Mouse (Mus musculus) kidney, adult 9 months (tissue): ENCODE data around the gene Bola2.
"Not testable (repeated sequence)": the region's sequence is repeated elsewhere in the genome, so short reads cannot be mapped to it uniquely, and the experiment has no call there.

Experiments
- DNase-seq: peaks from one replicate; pipeline ENCODE4 v3.0.0; 2022

The Bola2 gene

DNA sequence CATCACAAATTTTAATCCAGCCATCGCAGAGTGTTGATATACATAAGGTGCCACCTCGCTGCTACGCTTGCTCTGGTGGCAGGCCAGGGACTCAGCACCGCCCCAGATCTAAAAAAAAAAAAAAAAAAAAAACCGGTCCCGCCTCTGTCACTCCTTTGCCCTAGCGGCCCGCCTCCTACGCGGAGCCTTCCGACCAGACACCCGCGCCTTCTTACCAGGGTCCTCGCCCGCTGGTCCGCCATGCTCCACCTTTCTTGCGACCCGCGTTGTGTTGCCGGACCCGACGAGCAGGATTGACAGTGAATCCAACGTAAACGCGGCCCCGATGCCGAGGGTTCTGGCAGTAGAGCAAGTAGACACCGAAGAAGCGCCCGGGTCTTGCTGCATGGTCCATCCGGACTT is at the start of gene Bola2:
Gene Bola2 (plus strand): TSS at position 192 of the 402 bp plus-strand sequence.
- no peak for DNase-seq

DNA sequence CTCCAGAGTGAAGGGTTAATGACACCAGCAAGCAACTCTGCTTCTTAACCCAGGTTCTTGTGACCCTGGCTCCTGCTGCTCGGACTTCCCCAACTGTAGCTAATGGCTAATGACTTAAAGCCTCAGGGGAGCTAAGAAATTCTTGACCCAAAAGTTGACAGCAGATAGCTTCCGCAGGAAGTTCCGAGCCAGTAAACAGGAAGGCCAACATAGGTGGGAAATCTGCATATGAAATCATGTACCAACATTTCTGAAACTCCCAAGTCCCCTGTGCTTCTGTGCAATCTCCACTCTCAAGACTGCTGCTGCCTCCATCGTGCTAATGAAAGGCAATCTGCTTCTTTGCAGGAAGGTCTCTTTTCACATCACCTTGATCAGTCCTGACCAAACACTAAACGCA is 49.5 kb upstream of the Bola2 start:
- peak; percentile 55 for DNase-seq

DNA sequence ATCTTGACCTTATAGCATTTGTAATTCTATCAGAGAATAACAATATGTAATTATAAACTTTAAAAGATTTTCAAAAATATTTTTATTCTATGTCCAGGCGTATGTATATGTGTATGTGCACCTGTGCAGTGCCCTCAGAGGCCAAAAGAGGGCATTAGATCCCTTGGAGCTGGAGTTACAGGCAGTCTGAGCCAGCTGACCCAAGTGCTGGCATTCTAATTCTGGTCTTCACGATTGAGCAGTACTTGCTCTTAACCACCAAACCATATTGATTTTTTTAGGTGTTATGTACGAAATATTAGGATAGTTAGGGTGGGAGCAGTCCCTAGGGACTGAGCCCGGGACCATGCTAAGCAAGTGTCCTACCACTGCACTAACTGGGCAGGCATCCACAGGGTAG is 46.7 kb upstream of the Bola2 start:
- no peak for DNase-seq

- DNase-seq: peak; percentile 94
Measured at GRCm38 (mm10) chr7:126649231-126650051, 45.8 kb upstream of the Bola2 start, which contains the start of gene Sgf29. Gene Sgf29, plus strand, starts transcription at chr7:126649309.

- DNase-seq: no peak
Measured at GRCm38 (mm10) chr7:126650852-126651251, 44.3 kb upstream of the Bola2 start.

DNA sequence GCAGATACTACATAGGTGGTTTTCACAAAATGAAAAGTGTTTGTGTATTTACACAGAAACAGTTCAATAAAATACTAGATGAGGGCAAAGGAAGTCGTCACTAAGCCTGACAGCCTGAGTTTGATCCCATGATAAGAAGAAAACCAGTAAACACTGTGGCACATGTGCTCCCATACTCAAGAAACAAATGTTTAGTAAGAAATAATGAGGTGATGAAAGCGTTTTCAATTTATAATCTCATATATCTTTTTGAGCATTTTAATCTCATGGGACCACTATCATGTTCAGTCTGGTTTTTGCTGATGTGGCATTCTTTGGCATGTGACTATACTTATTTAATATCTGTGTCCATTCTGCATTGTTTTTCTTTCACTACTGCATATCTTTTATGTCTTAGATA is 41.2 kb upstream of the Bola2 start:
- no peak for DNase-seq

DNA sequence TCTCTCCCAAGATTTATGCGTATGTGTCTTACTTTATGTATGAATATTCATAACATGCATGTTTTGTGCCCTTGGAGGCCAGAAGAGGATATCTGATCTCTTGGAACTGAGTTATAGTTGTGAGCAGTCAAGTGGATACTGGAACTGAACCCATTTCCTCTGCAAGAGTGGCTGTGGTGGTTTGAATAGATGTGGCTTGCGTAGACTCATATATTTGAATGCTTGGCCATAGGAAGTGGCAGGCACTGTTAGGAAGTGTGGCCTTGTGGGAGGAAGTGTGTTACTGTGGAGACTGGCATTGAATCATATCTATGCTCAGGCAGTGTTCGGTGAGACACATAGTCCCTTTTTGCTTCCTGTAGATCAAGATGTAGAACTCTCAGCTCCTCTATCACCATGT is 39.5 kb upstream of the Bola2 start:
- no peak for DNase-seq

GRCm38 (mm10) chr7:126657522-126657921 is 37.7 kb upstream of the Bola2 start:
- DNase-seq: no peak

DNA sequence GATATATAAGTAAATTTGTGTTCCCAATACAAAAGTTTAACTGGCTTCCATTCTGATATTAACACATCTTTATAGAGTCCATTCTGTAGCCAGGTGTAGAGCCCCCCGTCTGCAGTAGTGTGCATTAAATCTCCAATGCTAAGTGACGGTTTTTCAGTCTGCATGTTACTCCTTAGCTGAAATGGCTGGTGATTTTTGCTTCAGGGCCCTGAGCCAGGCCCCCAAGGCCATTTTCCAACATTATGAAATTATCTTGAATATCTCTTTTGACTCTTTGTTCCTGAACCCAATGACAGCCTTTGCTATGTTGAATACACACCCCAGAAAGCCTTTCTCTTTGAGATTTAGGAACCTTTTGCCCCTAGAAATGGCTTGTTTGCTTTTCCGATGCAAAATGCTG is 35.4 kb upstream of the Bola2 start:
- DNase-seq: no peak

DNA sequence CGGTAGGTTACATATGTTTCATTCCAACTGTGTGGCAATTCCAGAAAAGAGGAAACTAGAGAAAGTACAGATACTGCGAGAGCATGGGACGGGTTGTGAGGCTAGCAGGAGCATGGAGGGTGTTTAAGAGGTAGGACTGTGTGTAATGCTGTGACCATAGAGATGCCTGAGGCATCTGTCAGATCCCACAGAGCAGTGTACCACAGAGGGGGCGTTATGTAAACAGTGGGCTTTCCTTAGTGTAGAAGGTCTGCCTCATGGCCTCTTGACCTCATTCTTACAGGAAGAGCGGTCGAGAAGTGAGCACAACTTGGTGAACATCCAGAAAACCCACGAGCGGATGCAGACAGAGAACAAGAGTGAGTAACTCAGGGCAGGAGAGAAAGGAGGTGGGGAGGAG is 31.6 kb upstream of the Bola2 start:
- DNase-seq: no peak

DNA sequence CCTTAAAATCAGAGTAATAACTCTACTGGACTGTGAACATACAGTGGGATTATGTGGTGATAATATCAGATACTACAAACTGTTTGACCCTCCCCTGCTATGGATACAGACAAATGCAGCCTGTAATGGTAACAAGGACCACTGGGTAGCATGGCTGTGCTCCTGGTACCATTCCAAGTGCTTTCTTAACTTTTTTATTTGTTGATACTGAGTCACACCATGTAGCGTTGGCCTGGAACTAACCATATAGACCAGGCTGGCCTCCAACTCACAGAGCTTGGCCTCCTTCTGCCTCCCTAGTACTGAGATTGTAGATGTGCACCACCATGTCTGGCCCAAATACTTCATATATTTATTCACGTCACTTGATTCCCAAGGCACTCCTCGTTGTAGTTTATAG is 29.9 kb upstream of the Bola2 start:
- peak; percentile 61 for DNase-seq

GRCm38 (mm10) chr7:126667495-126668090 is 27.6 kb upstream of the Bola2 start:
- DNase-seq: no peak

DNA sequence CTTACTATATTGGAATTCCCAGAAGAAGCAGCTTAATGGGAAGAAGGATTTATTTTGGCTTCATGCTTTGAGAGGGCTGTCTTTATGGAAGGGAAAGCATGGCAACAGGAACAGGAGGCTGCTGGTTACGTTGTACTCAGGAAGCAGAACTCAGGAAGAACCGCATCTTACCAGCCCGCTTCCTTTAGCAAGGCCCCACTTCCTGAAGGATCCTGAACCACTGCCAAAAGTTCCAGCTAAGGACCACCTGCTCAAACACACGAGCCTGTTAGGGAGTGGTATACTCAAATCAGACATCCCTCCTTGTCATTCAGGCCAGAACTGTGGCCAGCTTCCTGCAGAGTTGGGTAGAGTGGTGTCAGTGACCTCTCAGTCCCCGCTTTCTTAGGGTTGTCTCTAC is 26.7 kb upstream of the Bola2 start:
- no peak for DNase-seq

GRCm38 (mm10) chr7:126670152-126670551 is 25.0 kb upstream of the Bola2 start:
- DNase-seq: no peak

- DNase-seq: no peak
Measured at GRCm38 (mm10) chr7:126672111-126672510, 23.1 kb upstream of the Bola2 start.

DNA sequence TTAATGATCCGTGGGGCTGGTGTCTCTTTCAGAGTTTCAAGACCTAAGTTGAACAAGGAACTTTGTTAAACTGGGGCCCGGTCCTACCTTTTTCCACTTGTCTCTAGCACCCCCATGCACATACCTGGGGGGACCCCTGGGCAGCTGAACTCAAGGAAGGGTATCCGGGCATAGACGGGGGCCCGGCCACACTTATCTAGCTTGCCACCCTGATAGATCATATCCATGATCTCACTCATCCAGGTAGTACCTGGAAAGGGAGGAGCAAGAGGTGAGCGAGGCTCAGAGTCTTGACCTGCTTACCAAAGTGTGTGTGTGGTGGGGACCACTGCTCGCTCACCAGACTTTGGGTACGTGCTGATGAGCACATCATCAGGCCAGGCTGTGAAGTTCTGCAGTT is 20.1 kb upstream of the Bola2 start:
- no peak for DNase-seq

DNA sequence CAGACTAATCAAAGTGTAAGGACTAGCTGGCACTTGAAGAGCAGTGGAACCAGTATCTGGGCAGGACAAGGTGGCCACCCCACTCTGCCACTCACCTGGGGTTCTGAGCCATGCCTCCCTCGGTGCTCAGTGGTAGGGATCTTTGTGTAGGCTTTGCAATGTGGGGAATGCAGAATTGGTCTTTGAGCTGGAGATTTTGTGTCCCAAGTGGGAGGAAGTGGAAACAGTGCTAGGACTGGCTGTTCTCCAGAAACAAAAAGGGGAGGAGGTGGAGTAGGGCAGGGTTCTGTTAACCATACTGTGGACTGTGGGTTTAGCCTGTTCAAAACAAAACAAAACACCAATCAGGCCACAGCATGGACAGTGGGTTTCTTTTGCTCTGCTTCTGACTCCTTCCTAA is 19.0 kb upstream of the Bola2 start, which contains the start of gene Sult1a1:
Gene Sult1a1 (minus strand): TSS at position 226 of the 400 bp plus-strand sequence.
- peak; percentile 89 for DNase-seq

- no peak for DNase-seq
Measured at GRCm38 (mm10) chr7:126676631-126677220, 18.5 kb upstream of the Bola2 start.

GRCm38 (mm10) chr7:126678545-126679341 is 16.5 kb upstream of the Bola2 start:
- peak; percentile 71 for DNase-seq

GRCm38 (mm10) chr7:126679683-126680082 is 15.5 kb upstream of the Bola2 start:
- no peak for DNase-seq

GRCm38 (mm10) chr7:126681221-126681620 is 14.0 kb upstream of the Bola2 start:
- DNase-seq: peak; percentile 90

GRCm38 (mm10) chr7:126688156-126688555 is 7.0 kb upstream of the Bola2 start:
- DNase-seq: not testable (repeated sequence)

- no peak for DNase-seq
Measured at GRCm38 (mm10) chr7:126689021-126689420, 6.2 kb upstream of the Bola2 start.
